Mouse (Mus musculus): ENCODE results near the gene Fat2.

The Fat2 gene

GRCm38 (mm10) chr11:55334063-55334462 is 2.3 kb downstream of the Fat2 start:
- no peak for DNase-seq (ENCODE audit: low read depth in 2 of 2, low spot score in 2 of 2)

GRCm38 (mm10) chr11:55329868-55330772 is 6.2 kb downstream of the Fat2 start:
- DNase-seq (ENCODE audit: low read depth in 2 of 2, low spot score in 2 of 2), result no peak

DNA sequence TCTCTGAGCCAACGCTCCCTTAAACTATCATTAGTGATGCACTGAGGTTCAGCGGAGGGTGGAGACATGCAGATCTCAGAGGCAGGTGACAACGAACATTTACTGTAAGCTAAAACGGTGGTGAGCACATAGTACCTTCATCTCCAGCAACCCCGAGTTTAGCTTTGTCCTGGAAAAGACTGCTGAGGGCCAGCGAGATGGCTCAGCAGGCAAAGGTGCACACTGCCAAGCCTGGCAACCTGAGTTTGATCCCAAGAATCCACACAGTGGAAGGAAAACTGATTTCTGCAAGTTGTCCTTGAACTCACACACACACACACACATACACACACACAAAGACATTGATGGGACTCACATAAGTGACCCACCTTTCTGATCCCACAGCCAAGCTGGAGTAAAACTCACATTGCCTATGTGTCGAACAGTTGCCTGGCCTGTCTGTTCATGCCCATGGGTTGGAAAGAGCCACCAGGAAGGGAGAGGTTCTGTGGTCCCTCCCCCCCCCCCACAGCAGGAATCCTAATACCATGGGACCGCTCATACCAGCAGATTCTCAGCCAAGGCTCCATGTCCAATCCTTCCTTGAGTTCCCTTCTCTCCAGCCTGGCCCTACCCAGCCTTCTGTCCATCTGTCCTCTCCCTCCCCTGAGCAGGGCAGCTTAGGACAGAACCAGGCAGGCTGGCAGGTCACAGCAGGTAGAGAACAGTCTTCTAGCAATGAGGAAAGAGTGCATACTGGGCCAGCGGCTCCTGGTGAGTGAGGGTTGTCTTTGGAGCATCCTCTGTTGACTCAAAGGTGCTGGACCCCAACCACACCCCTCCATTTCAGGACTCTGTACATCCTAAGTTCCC is 8.6 kb downstream of the Fat2 start:
- DNase-seq (ENCODE audit: low read depth in 2 of 2, low spot score in 2 of 2), result no peak

DNA sequence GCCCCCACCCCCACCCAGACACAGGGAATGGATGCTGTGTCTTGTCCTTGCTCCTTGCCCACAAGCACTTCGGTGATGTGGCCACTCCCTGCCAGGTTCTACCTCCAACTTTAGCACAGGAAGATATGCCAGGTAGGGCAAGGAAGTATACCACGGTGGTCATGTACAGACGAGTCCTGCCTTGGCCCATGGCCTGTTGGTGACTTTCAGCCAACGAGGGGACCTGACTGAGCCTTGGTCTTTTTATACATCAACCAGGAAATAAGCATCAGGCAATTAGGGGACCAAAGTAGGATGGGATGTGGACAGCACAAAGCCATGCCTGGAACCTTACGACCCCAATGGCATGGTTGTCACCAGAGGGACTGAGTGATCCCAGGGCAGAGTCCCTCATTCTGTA is 9.3 kb downstream of the Fat2 start:
- DNase-seq (ENCODE audit: low read depth in 2 of 2, low spot score in 2 of 2), result no peak

DNA sequence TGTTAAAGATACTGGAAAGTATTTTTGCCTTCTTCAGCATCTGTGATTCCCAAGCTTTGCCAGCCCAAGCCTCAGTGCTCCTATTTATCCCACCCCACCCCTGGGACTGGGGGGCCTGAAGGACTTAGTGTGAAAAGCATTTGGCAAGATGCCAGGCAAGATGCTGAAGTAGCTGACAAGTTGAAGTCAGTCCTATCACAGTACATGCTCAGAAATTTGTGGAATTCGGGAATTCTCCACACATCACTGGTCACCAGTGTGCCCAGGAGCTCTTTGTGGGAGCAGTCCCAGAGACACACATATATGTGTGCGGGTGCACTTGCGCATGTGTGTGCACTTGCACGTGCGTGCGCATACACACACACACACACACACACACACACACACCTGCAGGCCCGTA is 10.2 kb downstream of the Fat2 start:
- no peak for DNase-seq (ENCODE audit: low read depth in 2 of 2, low spot score in 2 of 2)

DNA sequence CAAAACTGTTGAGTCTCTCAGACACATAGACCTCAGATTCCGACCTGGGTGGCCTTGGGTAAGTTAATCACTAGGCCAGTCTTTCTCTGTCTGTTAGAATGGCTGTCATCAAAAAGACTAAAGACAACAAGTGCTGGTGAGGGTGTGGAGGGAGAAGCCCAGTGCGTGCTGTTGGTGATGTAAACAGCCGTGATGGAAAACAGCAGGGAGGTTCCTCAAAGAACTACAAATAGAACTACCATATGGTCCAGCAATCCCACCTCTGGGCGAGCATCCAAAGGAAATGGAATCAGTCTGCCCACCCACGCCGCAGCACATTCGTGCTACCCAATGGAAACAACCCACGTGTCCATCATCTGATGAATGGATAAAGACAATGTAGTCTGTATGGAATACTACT is 12.5 kb downstream of the Fat2 start:
- no peak for DNase-seq (ENCODE audit: low read depth in 2 of 2, low spot score in 2 of 2)

DNA sequence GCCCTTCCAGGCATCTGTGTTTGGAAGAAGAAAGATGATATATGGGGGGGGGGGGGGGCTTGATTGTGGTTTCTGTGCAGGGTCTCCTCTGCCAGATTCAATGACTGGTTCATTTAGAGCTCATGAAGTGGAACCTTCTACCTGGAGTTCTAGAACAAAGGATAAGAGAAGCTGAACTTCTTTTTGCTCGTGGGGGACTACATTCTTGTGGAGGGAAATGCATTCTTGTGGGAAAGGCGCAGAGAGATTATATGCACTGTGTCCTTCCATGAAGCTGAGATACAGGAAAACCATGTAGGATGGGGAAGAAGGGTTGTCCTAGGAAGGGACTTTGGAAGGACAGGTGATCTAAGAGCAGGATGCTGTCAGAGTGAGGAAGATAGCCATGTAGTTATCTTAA is 15.4 kb downstream of the Fat2 start:
- DNase-seq (ENCODE audit: low read depth in 2 of 2, low spot score in 2 of 2), result no peak

GRCm38 (mm10) chr11:55315966-55316365 is 20.4 kb downstream of the Fat2 start:
- DNase-seq (ENCODE audit: low read depth in 2 of 2, low spot score in 2 of 2), result no peak

DNA sequence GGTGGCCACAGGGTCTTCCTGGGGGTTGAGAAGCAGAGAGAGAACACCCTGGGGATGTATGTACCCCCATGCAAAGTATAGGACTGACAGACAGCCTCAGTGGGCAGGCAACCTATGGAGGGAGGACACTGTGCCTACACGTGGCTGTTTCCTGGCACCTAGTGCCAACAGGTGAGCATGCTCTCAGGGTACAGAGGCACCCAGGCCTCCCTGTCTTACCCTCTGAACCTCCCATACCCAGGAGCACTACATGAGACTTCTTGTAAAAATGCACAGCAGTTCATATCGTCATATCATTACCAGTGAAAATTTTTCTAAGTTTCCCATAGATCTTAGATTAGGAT is 21.7 kb downstream of the Fat2 start:
- DNase-seq (ENCODE audit: low read depth in 2 of 2, low spot score in 2 of 2), result no peak

GRCm38 (mm10) chr11:55313768-55314703 is 22.3 kb downstream of the Fat2 start:
- DNase-seq (ENCODE audit: low read depth in 2 of 2, low spot score in 2 of 2), result no peak

GRCm38 (mm10) chr11:55302350-55302749 is 34.0 kb downstream of the Fat2 start:
- DNase-seq (ENCODE audit: low read depth in 2 of 2, low spot score in 2 of 2), result no peak

DNA sequence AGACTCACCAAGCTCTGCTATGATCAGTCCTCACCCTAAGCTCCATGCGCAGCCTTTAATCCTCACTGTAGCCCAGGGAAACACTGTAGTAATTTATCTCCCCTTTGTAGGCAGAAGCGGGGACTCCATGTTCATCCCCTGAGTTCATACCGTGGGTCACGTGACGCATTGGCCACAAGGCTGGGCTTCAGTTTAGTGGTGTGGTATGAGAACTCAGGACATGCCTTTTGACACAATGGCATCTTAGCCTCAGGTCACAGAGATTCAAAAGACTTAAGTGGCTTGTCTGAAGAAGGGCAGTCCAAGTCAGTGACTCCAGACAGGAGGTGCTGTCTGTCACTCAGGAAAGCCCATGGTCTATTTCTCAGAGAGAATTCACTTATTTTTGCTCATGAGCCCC is 43.2 kb downstream of the Fat2 start:
- DNase-seq (ENCODE audit: low read depth in 2 of 2, low spot score in 2 of 2), result no peak

DNA sequence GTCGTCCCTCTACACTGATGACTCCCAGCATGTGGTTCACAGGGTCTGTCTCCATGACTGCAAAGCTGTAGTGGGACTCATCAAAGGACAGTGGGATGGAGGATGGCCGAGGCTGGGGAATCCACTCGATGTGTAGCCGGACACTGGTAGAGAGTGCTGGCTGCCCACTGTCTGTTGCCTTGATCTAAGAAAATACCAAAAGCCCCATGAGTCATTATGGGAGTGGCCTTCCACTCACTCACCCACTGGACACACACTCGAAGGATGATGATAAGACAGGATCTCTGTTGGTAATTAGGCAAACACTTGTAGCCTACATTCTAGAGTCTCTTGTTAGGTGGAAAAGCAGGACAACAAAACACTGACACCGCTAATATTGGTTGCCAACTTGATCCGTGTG is 44.5 kb downstream of the Fat2 start:
- no peak for DNase-seq (ENCODE audit: low read depth in 2 of 2, low spot score in 2 of 2)

DNA sequence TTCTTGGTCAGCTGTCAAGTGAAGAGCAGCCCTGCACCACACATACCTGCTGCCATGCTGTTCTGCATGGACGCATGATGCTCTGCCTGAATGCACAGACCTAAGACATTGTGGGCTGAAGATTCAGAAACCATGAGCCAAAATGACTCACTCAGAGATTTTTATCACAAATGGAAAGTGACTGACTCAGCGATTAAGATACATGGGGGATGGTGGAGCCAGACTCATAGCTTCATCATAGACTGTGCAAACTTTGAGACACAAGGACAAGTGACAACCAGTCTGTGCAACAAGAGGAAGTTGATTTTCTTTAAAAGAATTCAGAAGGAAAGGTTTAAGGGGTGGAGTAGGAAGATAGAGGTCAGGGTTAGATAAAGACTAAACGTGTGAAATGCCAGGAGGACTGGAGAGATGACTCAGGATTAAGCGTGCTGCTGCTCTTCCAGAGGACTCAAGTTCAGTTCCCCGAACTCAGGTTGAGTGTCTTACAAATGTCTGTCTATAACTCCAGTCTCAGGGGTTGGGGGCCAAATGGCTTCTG is 46.4 kb downstream of the Fat2 start:
- DNase-seq (ENCODE audit: low read depth in 2 of 2, low spot score in 2 of 2), result no peak

DNA sequence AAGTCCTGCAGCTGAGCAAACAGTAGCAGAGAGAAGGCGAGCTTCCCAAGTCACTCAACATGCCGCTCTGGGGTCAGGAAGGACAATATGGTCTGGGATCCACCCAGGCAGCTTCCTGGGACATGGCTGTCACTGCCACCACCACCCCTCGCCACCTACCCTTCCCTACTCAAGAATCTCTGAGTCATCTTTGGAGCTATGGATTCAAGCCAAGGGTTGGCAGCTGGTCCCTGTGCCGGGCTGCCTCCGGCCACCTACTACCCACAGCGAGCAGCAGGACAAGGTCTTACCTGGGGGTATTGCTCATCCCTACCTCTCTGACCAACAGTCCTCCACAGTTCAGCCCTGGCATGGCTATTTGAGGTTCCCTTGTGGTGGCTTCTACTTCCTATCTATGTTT is 61.6 kb downstream of the Fat2 start:
- no peak for DNase-seq (ENCODE audit: low read depth in 2 of 2, low spot score in 2 of 2)

DNA sequence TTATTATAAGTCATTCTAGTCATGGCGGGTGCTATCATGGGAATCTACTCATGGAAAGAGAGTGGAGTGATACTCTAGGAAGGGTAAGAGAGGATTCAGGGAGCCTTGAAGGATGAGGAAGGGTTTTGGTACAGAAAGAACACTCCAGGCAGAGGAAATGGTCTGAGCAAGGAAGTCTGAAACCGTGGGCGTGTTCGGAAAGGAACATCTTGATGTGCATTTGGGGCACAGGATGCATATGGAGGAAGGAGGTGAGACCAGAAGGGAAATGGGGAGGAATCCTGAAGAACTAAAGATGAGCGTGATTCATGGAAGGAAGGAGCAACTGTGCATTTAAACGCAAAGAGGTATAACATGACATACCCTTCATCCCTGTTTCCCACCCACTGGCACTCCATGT is 67.8 kb downstream of the Fat2 start:
- DNase-seq (ENCODE audit: low read depth in 2 of 2, low spot score in 2 of 2), result no peak

- DNase-seq (ENCODE audit: low read depth in 2 of 2, low spot score in 2 of 2), result no peak
Measured at GRCm38 (mm10) chr11:55265647-55266046, 70.7 kb downstream of the Fat2 start.

GRCm38 (mm10) chr11:55264318-55264717 is 72.0 kb downstream of the Fat2 start:
- DNase-seq (ENCODE audit: low read depth in 2 of 2, low spot score in 2 of 2), result no peak

- no peak for DNase-seq (ENCODE audit: low read depth in 2 of 2, low spot score in 2 of 2)
Measured at GRCm38 (mm10) chr11:55262000-55262399, 74.4 kb downstream of the Fat2 start.

GRCm38 (mm10) chr11:55261105-55261504 is 75.3 kb downstream of the Fat2 start:
- DNase-seq (ENCODE audit: low read depth in 2 of 2, low spot score in 2 of 2), result no peak

- no peak for DNase-seq (ENCODE audit: low read depth in 2 of 2, low spot score in 2 of 2)
Measured at GRCm38 (mm10) chr11:55253391-55253790, 83.0 kb downstream of the Fat2 start.

All from CD8-positive naive resting alpha-beta T cell, adult 2 months (primary cell).